Mouse (Mus musculus) embryo, embryonic 11.5 days (tissue): Measurements from ENCODE around the gene Cdh22.
A peak's percentile ranks its signal among the peaks of the same experiment; 100 is the strongest.

ENCODE experiments used
- DNase-seq: peaks from one replicate; pipeline ENCODE4 v3.0.0-alpha.2; 2012; ENCODE audit warnings: low read depth, low spot score

The Cdh22 gene

DNA sequence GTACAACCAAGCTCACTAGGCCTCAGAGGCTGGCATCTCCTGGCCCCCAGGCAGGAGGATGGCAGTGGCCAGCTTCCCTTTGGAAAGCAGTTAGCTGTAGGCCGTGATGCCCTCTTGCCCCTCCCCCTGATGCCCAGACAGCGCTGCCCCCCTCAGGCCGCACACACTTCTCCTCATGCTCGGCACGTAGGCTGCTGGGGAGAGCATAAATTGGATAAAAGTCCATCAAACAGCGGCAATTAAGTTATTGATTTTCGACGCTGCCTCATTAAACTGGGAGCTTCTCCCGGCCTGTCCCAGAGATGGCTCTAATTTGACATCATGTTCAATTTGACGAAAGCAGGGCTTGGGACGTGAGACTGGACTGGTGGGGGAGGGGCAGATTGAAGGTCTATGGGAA lies 76.8 kb downstream of the Cdh22 start:
- DNase-seq = no peak

DNA sequence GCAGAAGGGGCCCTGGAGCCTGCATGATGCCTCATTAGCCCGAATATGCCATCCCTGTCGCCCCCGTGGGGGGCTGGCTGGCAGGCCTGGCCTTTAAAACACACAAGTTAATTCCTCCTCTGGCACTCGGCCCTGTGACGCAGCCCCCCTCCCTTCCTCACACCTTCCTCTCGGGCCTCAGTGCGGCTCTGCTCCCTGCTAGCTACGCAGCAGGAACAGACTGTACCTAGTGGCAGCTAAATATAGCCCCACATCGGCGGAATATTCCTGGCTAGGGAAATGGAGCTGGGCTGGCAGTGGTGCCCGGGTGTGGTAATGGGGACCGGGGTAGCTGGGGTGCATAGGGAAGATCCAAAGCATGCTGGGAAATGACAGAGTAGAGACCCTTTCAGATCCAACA lies 81.6 kb downstream of the Cdh22 start:
- DNase-seq = no peak

DNA sequence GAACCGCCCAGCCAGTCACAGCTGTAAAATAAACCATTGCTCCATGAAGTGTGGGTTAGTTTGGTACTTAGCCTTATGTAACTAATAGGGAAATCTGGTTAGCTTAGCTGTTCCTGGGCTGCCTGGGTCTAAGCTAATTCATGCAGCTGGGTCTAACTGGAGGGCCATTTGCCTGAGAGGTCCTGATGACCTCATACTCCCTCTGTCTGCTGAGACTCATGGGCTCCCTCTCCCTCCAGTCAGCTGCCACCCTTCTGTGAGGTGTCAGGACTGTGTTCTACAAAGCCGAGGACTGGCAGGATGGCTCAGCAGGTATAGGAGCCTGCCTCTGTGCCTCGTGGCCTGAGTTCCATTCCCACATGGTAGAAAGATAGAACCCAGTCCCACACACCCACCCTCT lies 84.9 kb downstream of the Cdh22 start:
- DNase-seq = no peak

GRCm38 (mm10) chr2:165145821-165146220 lies 88.8 kb downstream of the Cdh22 start:
- no peak for DNase-seq

GRCm38 (mm10) chr2:165143487-165143886 lies 91.2 kb downstream of the Cdh22 start:
- no peak for DNase-seq

- no peak for DNase-seq
These were observed 98.6 kb downstream of the Cdh22 start for GRCm38 (mm10) chr2:165136049-165136448.

- DNase-seq = no peak
These were observed 101.1 kb downstream of the Cdh22 start for GRCm38 (mm10) chr2:165133566-165133965.

- no peak for DNase-seq
These were observed 103.2 kb downstream of the Cdh22 start for GRCm38 (mm10) chr2:165131428-165131827.

GRCm38 (mm10) chr2:165129189-165129588 lies 105.5 kb downstream of the Cdh22 start:
- no peak for DNase-seq

DNA sequence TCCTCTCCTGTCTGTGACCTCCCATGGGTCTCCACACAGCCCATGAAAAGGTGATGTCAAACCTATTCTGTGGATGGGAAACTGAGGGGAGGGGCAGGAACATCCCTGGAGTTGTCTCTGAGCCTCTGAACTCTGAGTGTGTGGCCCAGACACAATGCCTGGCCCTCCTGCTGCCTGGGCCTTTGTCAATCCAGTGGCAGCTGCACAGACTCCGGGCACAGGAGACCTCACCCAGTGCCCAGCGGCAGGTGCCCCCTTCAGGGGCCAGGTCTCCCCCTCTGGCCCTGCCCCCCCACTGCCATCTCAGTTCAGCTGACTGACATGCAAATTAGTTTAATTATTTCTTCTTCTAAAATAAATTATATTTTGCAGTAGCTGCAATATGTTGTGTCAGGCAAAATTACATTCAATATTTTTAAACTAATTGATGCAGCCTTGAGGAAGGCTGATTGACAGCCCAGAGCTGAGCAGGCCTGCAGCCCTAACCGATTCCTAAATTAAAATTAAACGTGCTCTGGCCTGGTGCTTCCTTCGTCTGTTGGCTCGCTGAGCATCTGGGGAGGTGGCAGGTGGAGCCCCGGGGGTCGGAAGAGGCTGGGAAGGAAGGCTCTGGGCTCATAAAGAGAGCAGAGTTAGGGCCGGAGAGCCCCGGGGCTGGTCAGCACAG lies 107.6 kb downstream of the Cdh22 start:
- DNase-seq = no peak

DNA sequence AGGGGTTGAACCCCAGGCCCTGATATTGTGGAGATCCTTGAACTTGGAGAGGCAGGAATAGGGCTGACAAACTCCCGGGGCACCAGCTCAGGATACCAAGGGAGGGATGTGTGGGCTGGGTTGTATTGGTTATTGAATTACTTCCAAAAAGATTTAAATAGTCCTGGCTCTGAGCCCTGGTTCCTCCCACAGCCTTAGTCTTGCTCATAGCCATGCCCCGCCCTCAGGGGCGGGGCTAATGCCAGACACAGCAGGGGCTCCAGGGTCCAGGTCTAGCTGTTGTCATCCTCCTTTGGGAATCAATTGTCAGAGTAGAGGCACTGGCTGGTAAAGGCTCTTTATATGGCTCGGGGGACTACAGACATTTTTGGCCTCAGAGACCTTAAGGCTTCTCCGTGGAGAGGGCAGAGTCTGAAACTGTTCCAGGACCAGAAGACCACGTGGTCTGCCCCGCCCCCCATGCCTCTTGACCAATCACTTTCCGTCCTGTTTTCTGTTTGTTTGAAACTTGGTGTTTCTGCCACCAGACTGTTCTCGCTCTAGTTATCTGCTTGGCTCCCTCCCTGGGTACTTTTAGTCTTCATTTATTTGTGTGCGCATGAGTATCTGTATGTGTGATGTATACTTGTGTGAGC lies 113.3 kb downstream of the Cdh22 start:
- DNase-seq = no peak

GRCm38 (mm10) chr2:165120765-165121164 lies 113.9 kb downstream of the Cdh22 start:
- no peak for DNase-seq

DNA sequence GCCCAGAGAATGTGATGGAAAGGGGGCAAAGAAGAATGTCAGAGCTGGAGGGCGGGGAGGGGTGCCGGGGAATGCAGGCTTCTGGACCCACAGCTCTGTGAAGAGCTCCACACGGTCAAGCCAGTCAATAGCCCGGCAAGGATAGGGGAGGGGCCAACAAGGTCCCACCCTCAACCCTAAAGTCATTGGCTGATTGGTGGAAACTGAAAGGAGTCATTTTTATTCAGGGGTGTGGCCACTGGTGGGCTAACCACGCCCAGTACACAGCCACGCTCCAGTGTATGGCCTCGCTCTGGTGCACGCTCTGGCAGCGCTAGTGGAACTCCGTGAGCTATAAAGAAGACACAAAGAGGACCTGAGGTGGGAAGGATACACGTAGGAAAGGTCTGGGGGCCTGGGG lies 120.9 kb downstream of the Cdh22 start:
- no peak for DNase-seq

DNA sequence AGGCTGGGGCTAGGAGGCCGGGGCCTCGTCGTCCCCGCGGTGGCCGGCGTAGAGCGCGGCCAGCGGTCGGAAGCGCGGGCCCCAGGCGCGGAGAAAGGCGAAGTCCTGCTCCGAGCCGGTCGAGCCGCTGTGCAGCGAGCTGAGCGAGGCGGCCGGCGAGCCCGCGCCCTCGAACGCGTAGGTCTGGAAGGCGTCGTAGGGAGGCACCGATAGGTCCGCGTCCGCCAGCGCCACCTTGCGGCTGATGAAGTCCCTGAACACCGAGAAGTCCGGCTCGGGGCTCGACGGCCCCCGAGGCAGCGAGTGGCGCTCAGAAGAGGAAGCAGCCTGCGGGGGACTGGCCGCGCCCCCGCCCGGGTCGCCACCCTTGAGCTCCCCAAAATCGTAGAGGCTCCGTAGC lies 122.5 kb downstream of the Cdh22 start:
- peak; percentile 81 for DNase-seq

GRCm38 (mm10) chr2:165106585-165106984 lies 128.1 kb downstream of the Cdh22 start:
- no peak for DNase-seq

- no peak for DNase-seq
These were observed 129.1 kb downstream of the Cdh22 start for GRCm38 (mm10) chr2:165105513-165106079.

DNA sequence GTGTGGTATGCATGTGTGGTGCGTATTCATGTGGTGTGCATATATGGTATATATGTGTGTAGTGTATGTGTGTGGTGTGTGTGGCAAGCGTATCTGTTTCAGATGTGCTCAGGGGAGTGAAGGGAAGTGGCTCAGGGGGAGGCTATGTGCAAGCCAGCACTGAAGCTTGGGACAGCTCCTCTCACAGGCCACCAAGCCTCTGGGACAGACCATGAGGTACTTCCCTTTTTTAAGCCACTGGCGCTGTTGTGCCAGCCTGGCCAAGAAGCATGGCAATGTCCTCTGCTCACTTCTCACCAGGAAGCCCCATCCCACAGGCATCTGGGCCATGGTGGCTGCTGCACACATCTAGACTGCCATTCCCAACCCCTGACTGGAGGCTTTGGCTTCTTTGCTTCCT lies 131.7 kb downstream of the Cdh22 start:
- no peak for DNase-seq

GRCm38 (mm10) chr2:165100749-165101148 lies 133.9 kb downstream of the Cdh22 start:
- no peak for DNase-seq

DNA sequence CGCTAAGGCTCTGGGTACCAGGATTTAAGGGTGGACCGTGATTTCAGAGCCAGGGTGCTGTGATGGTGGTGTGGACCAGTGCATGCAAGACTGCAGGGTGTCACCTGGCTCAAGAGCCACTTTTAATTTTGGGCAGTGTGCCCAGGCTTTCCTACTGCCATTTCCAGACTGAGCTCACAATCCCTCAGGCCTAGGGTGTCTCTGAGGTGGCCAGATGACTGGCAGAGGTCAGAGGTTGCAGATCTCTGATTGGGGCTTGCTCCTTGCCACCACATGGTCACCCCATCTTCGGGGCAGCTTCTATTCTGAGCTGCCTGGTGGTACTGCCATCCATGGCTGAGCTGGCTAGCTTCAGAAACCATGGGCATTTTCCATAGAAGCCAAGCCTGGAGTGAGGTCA lies 135.8 kb downstream of the Cdh22 start:
- DNase-seq = no peak

DNA sequence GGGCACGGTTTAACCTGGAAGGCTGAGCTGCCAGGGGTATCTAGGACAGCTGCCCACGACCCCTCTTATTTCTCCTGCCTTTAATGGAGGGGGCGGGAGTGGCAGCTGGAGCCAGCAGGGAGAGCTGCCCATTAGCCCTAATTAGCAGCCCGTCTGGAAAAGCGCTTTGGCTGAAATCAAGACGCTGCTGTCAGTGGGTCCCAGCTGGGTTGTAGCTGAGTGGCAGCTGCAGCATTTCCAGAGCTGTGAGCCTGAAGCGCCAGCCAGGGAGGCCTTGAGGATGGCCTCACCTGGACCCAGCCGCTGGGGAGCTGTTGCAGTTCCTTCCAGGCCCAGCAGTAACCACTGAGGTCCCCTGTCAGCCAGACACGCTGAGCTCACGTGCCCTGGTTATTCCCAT lies 138.3 kb downstream of the Cdh22 start:
- no peak for DNase-seq

DNA sequence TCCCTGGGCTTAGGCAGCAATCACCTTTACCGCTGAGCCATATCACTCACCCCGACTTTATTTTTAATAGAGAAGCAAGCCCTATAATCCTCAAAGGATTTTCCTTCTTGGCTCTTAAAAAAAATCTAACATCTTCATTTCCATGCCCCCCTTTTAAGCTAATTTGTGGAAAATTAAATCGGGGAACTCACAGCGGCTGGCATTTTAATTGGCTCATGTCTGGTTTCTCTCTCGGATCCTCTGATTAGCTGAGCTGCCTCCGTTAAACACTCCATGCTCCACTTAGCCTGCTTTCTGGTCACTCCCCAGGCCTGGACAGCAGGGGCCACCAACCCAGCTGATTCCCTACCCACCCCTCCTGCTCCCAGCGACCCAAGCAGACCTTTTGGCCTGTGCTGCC lies 142.3 kb downstream of the Cdh22 start:
- DNase-seq = no peak

DNA sequence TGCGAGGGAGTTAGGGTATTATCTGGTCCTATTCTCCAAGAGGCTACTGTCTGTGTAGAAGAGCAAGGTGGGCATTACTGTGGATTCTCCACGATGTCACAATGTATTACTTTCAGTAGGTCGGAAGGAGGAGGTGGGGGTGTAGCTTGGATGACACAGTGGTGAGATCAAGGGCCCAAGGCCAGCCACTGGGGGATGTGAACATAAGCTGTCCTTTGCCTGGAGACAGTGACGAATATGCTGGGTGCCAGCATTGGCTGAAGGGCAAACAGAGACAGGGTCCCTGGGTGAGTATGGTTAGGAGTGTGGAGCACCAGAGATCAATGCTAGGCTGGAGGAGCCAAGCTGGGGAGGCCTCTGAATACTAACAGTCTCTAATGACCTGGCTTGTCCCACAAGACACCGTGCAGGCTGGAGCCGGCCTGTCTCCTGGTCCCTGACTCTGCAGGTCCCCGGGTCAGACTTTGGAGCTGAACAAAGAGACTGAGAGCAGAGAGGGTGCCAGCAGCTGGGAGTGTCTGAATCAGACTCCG lies 143.2 kb downstream of the Cdh22 start:
- no peak for DNase-seq

DNA sequence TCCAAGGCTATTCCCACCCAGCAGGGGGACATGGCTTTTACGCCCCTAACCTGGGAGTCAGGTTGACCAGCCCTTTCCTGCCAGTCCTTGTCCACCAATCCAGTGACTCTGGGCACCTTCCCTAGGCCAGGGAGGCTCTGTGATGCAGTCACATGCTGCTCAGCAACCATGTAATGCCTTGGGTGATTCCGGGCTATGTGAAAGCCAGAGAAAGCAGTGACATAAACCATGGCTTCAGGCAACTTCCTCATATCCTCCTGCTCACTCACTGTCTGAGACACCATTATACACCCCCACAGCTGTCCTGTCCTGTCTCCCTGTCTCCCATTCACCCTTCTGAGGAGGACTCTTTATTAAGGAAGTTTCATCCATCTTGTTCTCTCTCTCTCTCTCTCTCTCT lies 144.0 kb downstream of the Cdh22 start, which contains the start of gene 1700025C18Rik:
TSS of gene 1700025C18Rik (minus strand) at position 101 of the 400 bp plus-strand sequence.
- no peak for DNase-seq
